Mouse (Mus musculus): ENCODE results near the gene Serf2.
"Not testable (repeated sequence)": the region's sequence is repeated elsewhere in the genome, so short reads cannot be mapped to it uniquely, and the experiment has no call there.

The Serf2 gene

DNA sequence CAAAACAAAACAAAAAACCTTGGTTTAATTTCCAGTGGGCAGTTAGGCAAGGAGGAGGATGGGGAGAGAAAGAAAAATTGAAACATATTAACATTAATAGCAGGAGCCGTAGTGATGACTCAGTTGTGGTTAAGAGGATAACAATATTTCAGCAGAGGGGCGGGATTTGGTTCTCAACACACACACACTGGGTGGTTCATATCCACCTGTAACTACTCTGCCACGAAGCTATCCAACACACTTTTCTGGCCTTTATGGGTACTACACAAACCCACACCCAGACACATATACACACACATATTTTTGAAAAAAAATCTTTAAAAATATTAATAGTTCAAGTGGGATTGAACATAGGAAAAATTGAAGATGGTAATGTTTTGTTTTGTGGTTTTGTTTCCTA is 2.0 kb upstream of the Serf2 start:
- DNase-seq (ENCODE audit: low spot score), result no peak

DNA sequence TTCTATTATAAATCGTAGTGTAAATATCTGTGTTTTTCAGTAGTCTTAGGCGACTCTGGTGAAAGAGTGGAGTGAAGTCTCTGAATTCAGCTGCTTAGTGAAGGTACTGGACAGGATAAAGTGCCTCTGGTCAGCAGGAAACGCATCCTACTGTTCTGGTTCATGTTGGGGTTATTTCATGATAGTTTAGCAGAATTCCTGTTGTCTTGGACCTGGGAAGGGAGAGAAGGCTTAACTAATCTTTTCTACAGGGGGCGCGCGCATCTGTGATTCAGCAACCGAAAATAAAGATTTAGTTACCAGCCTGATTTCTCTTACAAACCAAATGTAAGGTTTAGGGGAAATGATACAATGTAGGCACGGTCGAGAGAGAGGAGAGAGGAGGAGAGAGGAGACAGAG is 859 bp upstream of the Serf2 start:
- DNase-seq (ENCODE audit: low spot score), result peak; percentile 37

DNA sequence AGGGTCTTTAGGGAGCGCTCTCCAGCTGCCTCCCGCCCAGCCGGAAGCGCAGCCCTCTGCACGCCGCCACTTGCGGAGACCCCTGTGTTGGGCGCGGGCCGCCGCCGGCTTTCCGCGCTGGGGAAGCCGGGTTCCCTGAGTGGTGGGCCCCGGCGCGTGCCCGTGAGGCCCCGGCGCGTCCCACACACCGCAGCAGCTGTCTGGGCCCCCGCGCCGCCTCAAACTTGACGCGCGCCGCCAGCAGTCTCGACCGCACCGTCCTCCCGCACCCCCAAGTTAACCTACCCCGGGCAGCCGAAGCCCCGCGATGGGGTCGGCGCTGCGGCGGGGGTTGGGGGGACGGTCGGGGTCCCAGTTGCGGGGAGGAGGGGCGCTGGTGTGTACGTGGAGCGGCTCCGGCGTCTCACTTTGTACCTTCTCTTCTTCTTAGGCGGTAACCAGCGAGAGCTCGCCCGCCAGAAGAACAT is 583 bp downstream of the Serf2 start:
- DNase-seq (ENCODE audit: low spot score), result no peak

DNA sequence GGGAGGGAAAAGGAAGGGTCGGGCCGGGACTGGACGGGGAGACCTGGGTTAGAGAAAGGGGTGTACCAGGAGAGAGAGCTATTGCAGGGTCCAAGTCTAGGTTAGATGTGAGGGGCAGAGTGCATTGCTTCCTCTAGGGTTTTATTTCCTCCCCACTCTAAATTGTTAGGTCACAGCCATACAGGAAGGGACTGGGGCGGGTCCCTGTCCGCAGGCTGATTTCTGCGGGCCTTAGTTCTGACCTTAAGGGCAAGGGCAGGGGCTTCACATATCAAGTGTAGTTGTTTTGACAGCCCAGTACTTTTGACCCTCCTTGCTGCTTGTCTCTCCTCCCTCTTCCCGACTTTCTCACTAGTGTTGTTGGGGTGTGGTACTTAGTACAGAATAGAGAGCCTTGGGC is 1.1 kb downstream of the Serf2 start:
- no peak for DNase-seq (ENCODE audit: low spot score)

DNA sequence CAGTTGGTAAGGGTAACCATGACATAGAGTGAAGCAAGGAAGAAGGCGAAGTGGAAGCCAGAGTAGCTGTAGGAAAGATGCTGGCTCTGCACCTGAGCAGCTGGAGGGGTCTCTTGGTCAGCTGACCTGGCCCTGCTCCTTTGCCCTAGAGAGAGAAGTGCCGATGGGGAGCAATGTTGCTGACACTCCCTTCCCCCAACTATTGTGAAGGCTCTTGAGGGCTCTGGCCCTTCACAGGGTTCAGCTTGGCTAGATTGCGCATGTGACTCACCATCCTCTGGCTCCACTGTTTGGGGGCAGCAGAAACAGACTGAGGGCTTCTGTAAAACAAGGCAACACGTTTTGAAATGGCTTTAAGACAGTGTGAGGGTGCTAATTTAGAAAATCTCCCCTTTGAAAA is 3.4 kb downstream of the Serf2 start:
- DNase-seq (ENCODE audit: low spot score), result no peak

DNA sequence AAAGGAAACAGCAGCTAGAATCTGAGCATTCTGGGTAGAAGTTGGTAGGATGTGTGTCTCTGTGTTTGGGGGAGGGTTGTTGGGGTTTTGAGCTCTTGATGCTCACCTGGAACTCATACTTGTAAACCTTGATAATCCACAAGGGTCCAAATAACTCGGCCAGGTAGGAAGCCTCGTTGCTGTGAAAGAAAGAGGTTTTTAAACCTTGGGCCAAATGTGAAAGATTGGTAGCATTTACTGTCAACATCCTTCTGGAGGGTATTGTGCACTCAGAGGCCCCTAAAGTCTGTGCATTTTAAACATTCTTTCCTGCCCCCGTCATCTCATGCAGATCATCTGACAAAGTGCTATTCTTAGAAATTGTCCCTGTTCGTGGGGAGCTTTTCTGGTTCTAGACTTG is 4.0 kb downstream of the Serf2 start, which contains the start of gene Hypk:
Hypk (plus strand) TSS at position 301 of the 400 bp plus-strand sequence.
- no peak for DNase-seq (ENCODE audit: low spot score)

DNA sequence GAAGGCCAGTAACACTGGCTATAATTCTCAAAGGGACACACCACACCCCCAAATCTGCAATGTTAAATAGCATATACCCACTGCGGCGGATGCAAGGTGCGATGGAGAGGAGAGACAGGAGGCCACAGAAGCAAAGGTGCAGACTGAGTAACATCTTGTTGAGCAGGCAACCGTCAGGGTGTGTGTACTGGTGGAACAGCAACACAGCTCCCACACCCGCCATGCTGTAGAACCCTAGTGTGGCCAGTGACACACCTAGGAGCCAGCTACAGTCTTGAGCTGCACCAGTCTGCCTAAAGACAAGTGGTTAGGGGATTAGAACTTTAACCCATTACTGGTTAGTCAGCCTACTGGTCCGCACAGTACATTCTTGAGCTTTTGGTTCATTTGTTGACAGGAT is 4.9 kb downstream of the Serf2 start:
- DNase-seq (ENCODE audit: low spot score), result no peak

DNA sequence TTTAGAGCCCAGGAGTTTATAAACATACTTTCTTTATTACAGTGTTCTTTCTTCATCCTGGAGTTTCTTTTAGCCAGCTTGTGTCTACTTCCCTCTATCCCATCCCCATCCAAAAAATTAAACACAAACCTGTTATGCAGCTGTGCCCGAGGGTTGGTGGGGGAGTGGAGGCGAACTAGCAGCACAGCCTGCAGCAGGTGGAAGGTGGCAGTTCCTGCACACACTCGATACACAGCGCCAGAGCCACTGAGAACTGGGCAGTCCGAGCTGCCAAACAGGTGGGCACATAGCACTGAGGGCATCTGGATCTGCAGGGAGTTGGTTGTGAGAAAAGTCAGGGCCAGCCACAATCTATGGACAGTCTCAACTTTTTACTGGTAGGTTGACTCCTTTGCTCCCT is 6.5 kb downstream of the Serf2 start:
- DNase-seq (ENCODE audit: low spot score), result no peak

DNA sequence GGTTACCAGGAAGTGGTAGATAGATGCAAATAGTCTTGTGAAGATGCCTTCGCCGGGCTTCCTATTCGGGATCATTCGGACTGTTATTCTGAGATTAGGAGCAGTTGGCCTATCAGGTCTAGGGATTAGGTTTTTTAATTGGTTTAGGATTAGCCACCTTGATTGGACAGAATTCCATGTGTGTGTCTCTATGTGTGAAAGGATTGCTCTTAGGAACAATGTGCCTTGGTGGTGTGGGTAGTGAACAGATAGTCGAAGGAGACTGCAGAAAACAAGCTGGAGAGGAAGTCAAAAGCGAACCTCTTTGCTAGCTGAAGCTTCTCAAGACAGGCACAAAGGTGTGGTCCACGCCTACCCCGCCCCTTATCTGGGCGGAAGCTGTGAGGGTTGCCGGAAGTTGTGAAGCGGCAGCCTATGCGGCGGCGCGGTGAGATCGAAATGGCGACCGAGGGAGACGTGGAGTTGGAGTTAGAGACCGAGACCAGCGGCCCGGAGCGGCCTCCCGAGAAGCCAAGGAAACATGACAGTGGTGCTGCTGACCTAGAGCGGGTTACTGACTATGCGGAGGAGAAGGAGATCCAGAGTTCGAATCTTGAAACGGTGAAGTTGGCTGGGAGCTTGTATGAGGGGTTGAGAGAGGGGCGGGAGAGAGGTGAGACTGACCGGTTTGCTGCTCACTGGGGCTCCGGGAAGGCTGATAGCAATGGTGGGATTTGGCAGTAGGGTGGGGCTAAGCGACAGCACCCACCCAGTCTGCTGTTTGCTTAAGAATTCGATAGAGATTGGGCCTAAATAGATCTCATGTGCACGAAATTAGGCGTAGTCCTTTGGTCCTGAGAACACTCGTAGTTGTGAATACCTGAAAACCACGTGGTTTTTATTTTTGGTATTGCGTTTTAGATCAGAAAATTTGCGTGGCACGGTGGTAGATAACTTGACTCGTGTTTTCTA is 8.0 kb downstream of the Serf2 start, which contains the start of gene Serinc4:
Serinc4 (minus strand) TSS at position 90 of the 951 bp plus-strand sequence.
- DNase-seq (ENCODE audit: low spot score), result peak; percentile 88

DNA sequence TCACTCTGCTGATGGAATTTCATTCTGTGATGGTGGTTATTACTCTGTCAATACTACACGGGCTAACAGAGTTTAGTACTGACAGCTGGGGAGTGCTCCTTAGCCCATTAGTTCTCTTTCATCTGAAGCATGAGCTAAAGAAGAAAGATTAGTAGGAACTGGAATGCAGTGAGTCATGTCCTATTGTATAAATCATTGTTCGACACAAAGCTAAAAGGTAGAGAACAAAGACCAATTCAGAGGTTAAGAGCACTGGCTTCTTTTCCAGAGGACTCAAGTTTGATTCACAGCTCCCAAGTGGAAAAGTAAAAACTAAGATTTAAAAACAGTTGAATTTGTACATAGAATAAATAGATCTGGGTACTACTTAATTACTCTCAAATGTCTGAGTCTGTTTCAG is 11.1 kb downstream of the Serf2 start:
- no peak for DNase-seq (ENCODE audit: low spot score)

DNA sequence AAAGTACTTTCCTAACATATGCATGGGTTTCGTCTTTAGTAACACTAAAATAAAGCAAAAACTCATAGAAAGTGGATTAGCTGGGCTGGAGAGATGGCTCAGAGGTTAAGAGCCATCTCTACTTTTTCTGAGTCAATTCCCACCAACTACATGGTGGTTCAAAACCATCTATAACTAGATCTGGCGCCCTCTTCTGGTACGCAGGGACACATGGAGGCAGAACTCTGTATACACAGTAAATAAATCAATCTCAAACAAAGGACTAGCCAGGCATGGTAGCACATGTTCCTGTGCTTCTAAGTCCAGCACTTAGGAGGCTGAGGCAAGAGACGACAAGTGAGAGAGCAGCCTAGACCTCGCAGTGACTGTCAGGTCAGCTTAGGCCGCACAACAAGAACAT is 20.0 kb downstream of the Serf2 start:
- DNase-seq (ENCODE audit: low spot score), result not testable (repeated sequence)

DNA sequence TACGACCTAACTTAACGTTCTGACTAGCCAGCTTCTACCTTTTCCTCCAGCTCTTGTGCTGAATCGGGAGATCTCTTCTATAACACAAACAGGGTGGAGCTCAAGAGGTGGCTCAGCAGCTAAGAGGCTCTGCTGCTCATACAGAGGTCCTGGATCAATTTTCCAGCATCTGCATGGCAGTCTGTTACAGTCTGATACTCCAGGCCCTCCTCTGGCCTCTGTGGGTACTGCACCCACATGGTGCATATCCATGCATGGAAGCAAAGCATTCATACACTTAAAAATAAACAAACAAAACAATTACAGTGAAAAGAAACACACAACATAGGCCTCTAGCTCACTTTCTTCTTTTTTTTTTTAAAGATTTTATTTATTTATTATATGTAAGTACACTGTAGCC is 23.8 kb downstream of the Serf2 start:
- DNase-seq (ENCODE audit: low spot score), result not testable (repeated sequence)

DNA sequence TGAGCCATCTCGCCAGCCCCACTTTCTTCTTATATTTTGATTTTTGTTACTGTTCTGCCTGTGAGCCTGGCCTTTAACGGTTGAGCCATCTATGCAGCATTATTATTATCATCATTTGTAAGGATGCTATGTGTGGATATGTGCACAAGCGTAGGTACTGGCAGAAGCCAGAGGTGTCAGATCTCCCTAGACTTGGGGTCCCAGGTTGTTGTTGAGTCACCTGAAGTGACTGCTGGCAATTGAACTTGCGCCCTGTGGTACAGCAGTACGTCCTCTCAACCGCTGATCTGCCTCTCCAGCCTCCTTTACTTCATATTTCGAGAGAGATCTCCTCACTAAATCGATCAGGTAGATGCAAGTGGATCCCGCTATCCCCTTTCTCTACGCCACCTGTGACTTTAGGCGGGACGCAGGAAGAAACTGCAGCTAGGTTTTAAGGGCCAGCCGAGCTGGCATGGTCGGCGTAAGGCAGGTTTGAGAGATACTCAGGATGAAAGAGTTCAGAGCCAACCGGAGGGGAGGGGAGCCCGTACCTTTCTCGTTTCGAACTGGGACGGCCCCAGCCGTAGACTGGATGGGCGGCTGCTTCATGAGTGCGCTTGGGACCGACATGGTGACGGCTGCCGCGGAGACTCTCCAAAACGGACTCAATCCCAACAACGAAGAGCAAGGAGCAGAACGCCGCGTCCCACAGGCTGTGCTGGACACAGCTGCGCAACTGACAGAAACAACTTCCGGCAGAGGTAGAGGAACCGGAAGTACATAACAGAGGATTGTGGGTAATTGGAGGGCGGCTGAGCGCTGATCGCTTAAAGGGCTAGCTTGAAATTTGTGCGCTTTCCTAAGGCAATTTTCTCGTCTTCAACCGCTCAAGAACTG is 24.5 kb downstream of the Serf2 start, which contains the start of gene Mfap1b:
Mfap1b (minus strand) TSS at position 767 of the 879 bp plus-strand sequence.
- DNase-seq (ENCODE audit: low spot score), result peak; percentile 85

DNA sequence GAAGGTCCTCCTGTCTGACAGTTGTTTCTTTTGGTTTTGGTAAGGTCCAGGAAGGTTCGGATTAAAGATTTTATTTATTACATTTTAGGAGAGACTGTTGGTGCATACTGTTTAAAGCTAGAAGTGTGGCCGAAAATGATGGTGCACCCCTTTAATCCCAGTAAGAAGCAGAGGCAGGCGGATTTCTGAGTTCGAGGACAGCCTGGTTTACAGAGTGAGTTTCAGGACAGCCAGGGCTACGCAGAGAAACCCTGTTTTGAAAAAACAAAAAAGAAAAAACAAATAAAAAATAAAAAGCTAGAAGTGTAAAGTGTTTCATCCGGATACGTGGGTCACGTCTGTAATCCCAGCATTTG is 25.2 kb downstream of the Serf2 start:
- no peak for DNase-seq (ENCODE audit: low spot score)

DNA sequence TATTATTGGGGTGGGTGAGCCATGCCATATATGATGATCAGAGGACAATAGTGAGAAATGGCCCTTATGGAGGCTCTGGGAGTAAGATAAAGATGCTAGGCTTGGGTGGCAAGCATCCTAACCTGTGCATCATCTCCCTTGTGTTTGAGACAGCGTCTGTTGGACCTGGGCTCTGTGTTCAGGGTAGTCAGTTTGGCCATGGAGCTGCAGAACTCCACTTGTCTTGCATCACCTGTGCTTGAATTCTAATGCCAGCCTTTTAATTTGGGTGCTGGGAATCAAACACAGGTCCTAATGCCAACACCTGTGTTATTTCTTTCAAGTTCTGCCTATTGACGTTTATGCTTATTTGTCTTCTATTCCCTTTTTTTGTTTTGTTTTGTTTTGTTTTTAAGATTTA is 26.3 kb downstream of the Serf2 start:
- not testable (repeated sequence) for DNase-seq (ENCODE audit: low spot score)

DNA sequence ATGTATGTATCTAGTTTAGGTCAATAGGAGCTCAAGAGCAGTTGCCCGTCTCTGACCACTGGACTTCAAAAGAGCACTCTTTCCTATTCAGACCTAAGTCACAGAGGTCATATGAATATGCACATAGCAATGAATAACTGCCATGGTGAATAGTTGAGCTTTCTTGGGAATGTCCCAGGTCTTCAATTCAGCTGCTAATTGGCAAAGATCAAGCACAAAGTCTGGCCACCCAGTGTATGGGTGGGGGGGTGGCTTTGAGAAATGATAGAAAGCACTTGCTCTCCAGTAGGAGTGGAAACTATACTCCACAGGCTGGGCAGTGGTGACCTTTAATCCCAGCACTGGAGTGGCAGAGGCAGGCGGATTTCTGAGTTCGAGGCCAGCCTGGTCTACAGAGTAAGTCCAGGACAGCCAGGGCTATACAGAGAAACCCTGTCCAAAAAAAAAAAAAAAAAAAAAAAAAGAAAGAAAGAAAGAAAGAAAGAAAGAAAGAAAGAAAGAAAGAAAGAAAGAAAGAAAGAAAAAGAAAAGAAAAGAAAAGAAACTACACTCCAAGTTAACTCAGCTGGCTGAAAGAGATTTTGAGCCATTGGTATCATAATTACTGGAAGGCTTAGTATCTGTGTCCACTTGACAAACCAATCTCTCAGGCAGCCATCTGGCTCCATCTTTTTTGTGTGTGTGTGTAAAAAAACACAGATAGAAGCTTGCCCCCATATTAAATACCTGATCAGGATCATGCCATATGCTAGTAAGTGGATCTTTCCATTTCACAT is 28.7 kb downstream of the Serf2 start:
- DNase-seq (ENCODE audit: low spot score), result no peak

DNA sequence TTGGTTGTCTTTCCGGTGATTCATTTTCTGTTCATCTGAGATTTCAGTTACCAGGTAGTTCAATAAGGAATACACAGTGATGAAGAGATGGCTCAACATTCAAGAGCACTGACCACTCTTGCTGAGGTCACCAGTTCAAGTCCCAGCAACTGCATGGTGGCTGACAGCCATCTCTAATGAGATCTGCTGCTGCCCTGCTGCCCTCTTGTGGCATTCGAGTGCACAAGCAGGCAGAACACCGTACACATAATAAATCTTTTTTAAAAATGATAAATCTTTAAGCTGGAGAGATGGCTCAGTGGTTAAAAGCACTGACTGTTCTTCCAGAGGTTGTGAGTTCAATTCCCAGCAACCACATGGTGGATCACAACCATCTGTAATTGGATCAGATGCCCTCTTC is 31.5 kb downstream of the Serf2 start:
- DNase-seq (ENCODE audit: low spot score), result peak; percentile 33

DNA sequence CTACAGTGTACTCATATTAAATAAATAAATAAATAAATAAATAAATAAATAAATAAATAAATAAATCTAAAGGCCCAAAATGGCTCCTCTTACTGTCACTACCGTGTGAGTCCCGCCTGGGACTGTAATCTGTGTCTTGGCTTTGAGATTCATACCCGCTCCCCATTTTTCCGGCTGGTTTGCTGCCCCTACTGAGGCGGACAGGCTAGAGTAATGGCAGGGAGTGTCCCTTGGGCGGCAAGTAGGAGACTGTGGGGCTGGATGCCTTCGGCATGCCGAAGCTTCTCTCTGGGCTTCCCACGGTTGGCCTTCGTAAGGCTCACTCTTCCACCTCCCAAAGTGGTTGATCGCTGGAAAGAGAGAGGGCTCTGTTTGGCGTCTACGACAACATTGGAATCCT is 31.9 kb downstream of the Serf2 start:
- not testable (repeated sequence) for DNase-seq (ENCODE audit: low spot score)

DNA sequence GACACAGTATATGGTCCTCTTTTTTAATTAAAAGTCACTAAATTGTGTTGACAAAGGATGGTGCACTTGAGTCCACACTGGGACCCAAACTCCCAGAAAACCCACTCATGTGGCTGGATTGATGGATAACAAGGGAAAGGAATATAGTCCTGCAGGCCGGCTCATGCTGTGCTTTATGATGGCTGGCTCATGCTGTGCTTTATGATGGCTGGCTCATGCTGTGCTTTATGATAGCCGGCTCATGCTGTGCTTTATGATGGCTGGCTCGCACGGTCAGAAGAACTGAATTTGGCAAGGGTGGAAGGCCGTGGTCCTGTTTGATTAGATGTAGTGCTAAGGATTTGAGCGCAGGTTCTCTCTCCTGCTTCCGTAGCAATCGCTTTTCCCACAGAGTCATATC is 34.6 kb downstream of the Serf2 start:
- no peak for DNase-seq (ENCODE audit: low spot score)

DNA sequence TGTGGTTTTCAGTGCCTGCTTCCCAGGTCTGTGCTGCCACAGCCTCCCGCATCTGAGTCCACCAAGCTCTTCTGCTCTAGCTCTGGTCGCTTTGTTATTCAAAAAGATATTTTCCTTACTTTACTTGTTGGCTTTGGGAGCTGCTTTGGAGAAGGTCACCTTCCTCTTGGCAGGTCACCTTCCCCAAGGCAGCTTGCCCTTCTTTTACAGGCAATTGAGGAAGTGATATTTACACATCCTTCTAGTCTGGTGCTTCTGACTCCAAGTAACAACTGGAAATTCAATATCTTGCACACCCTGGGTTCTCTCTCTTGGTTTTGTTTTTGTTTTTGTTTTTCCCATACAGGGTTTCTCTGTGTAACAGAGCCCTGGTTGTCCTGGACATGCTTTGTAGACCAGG is 35.4 kb downstream of the Serf2 start:
- not testable (repeated sequence) for DNase-seq (ENCODE audit: low spot score)

DNA sequence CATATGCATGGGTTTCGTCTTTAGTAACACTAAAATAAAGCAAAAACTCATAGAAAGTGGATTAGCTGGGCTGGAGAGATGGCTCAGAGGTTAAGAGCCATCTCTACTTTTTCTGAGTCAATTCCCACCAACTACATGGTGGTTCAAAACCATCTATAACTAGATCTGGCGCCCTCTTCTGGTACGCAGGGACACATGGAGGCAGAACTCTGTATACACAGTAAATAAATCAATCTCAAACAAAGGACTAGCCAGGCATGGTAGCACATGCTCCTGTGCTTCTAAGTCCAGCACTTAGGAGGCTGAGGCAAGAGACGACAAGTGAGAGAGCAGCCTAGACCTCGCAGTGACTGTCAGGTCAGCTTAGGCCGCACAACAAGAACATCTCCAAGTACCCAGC is 52.6 kb downstream of the Serf2 start:
- not testable (repeated sequence) for DNase-seq (ENCODE audit: low spot score)
